17 mouse cellular contexts compared by ENCODE assay signal in genomic region chr15:77278825-77279224, GRCm38 (mm10). TPM values are rescaled to one million over a fixed set of nuclear protein-coding genes. Genes with fewer than 3 reads are reported as not detected.
DNase-seq lines count a peak whose midpoint lies in the region; ATAC-seq and TF ChIP-seq lines count a peak whose summit lies in the region.
"Had no signal": no experiment of that assay in that cellular context is flagged by ENCODE, and none has a peak within 500 bp of the region (broad histone marks: within the 10 kb centered on the region; RNA-seq: fewer than 3 reads in every experiment).

No protein-coding gene starts in this region.

- TF ChIP-seq POLR2A in myocyte (IDR thresholded peaks at IDR 0.05; ENCODE audit: insufficient read length, low read depth): no peak

- no peak for TF ChIP-seq EP300 in heart, postnatal 0 days (IDR thresholded peaks at IDR 0.05; ENCODE audit: low read depth)

- H3K27ac ChIP-seq in heart, embryonic 11.5 days (ENCODE audit: low read depth, low read length): no peak overlapping the region
- H3K27ac ChIP-seq in neural tube, embryonic 13.5 days (replicated peaks): 0 out of 2 replicates have a peak overlapping the region, but pooled peaks have one; percentile 9
- no peak overlapping the region for H3K27ac ChIP-seq in heart, postnatal 0 days (ENCODE audit: low read depth)
- no peak overlapping the region for H3K27ac ChIP-seq in forebrain, embryonic 11.5 days (ENCODE audit: low read depth, low read length)
- H3K27ac ChIP-seq: embryonic facial prominence, embryonic 15.5 days; hindbrain, embryonic 12.5 days; liver, embryonic 15.5 days; neural tube, embryonic 15.5 days had no signal

- peak; percentile 62 to 79 for DNase-seq in heart, adult 18-20 months
- DNase-seq in neural tube, embryonic 10.5 days (ENCODE audit: extremely low spot score, low spot score): no peak
- DNase-seq in heart, postnatal 0 days (ENCODE audit: low spot score): peak; percentile 32
- no peak for DNase-seq in thymus, postnatal 25 days
- DNase-seq in forebrain, embryonic 11.5 days (ENCODE audit: low spot score): no peak
- DNase-seq: adrenal gland, postnatal 36 days; B cell, adult 2 months; cerebellum, adult 8-10 months; right cerebral cortex, postnatal 4 days had no signal

- H3K4me1 ChIP-seq in heart, embryonic 11.5 days (ENCODE audit: control insufficient read depth, insufficient read depth, low read length): peaks cover 17% of the 10 kb centered on the region; the same call in 1 of the 2 replicates
- peaks cover 17% of the 10 kb centered on the region for H3K4me1 ChIP-seq in neural tube, embryonic 13.5 days (replicated peaks)
- H3K4me1 ChIP-seq in heart, postnatal 0 days (ENCODE audit: control insufficient read depth, insufficient read depth): no peaks in the 10 kb centered on the region
- no peaks in the 10 kb centered on the region for H3K4me1 ChIP-seq in forebrain, embryonic 11.5 days (replicated peaks; ENCODE audit: control insufficient read depth, insufficient read depth, low read length)
- H3K4me1 ChIP-seq: liver, embryonic 15.5 days had no signal

- no peaks in the 10 kb centered on the region for H3K9me3 ChIP-seq in heart, embryonic 11.5 days (replicated peaks; ENCODE audit: control insufficient read depth, low read length)
- H3K9me3 ChIP-seq in neural tube, embryonic 13.5 days: no peaks in the 10 kb centered on the region
- H3K9me3 ChIP-seq in heart, postnatal 0 days (replicated peaks; ENCODE audit: control insufficient read depth, low read length): no peaks in the 10 kb centered on the region
- H3K9me3 ChIP-seq in forebrain, embryonic 11.5 days (ENCODE audit: control insufficient read depth, low read length): no peaks in the 10 kb centered on the region
- H3K9me3 ChIP-seq: embryonic facial prominence, embryonic 15.5 days; hindbrain, embryonic 12.5 days; liver, embryonic 15.5 days; midbrain, embryonic 12.5 days; neural tube, embryonic 15.5 days had no signal

- H3ac ChIP-seq in myocyte (ENCODE audit: control insufficient read depth, insufficient read length): no peak overlapping the region

- peaks cover 68% of the 10 kb centered on the region for H3K79me2 ChIP-seq in myocyte (ENCODE audit: control insufficient read depth, insufficient read depth)

- no peak overlapping the region for H3K4me3 ChIP-seq in heart, embryonic 11.5 days (ENCODE audit: low read depth, low read length)
- no peak overlapping the region for H3K4me3 ChIP-seq in neural tube, embryonic 13.5 days
- H3K4me3 ChIP-seq in heart, postnatal 0 days (ENCODE audit: low read depth, low read length): no peak overlapping the region
- H3K4me3 ChIP-seq in myocyte: no peak overlapping the region
- no peak overlapping the region for H3K4me3 ChIP-seq in forebrain, embryonic 11.5 days (ENCODE audit: low read depth, low read length)
- H3K4me3 ChIP-seq: embryonic facial prominence, embryonic 15.5 days; hindbrain, embryonic 12.5 days; liver, embryonic 15.5 days; midbrain, embryonic 12.5 days; neural tube, embryonic 15.5 days had no signal

- H3K36me3 ChIP-seq in heart, embryonic 11.5 days (ENCODE audit: control insufficient read depth, insufficient read depth, low read length): no peaks in the 10 kb centered on the region
- H3K36me3 ChIP-seq in neural tube, embryonic 13.5 days: no peaks in the 10 kb centered on the region
- no peaks in the 10 kb centered on the region for H3K36me3 ChIP-seq in heart, postnatal 0 days (replicated peaks; ENCODE audit: control insufficient read depth, insufficient read depth, low read length)
- no peaks in the 10 kb centered on the region for H3K36me3 ChIP-seq in myocyte (ENCODE audit: control insufficient read depth, insufficient read depth)
- no peaks in the 10 kb centered on the region for H3K36me3 ChIP-seq in forebrain, embryonic 11.5 days (ENCODE audit: control insufficient read depth, insufficient read depth, low read length)
- H3K36me3 ChIP-seq: embryonic facial prominence, embryonic 15.5 days; hindbrain, embryonic 12.5 days; liver, embryonic 15.5 days; midbrain, embryonic 12.5 days; neural tube, embryonic 15.5 days had no signal

- no peak overlapping the region for H3K4me2 ChIP-seq in heart, embryonic 11.5 days
- no peak overlapping the region for H3K4me2 ChIP-seq in neural tube, embryonic 13.5 days
- H3K4me2 ChIP-seq in heart, postnatal 0 days (ENCODE audit: low read depth, low read length): no peak overlapping the region
- peak overlapping the region; percentile 51 for H3K4me2 ChIP-seq in myocyte (ENCODE audit: low read depth)
- H3K4me2 ChIP-seq in forebrain, embryonic 11.5 days (ENCODE audit: low read depth, low read length, severe bottlenecking): no peak overlapping the region
- H3K4me2 ChIP-seq: embryonic facial prominence, embryonic 15.5 days; hindbrain, embryonic 12.5 days; liver, embryonic 15.5 days; midbrain, embryonic 12.5 days; neural tube, embryonic 15.5 days had no signal

- ATAC-seq in heart, embryonic 11.5 days (replicated peaks; ENCODE audit: insufficient number of reproducible peaks, low FRiP score, low TSS enrichment): no peak
- ATAC-seq in neural tube, embryonic 13.5 days (ENCODE audit: low read depth): no peak
- ATAC-seq in heart, postnatal 0 days (ENCODE audit: insufficient read depth, low read depth): no peak
- no peak for ATAC-seq in forebrain, embryonic 11.5 days (replicated peaks; ENCODE audit: low FRiP score)

- 70% methylated on average over 5 of the region's 5 CpGs for WGBS in heart, embryonic 11.5 days (ENCODE audit: insufficient replicate concordance)
- WGBS in neural tube, embryonic 13.5 days: 52% methylated on average over 5 of the region's 5 CpGs
- 60% methylated on average over 5 of the region's 5 CpGs for WGBS in heart, postnatal 0 days
- WGBS in forebrain, embryonic 11.5 days: 82% methylated on average over 5 of the region's 5 CpGs

- no peak overlapping the region for H3K9ac ChIP-seq in heart, embryonic 11.5 days (ENCODE audit: low read depth, low read length)
- H3K9ac ChIP-seq in neural tube, embryonic 13.5 days: no peak overlapping the region
- no peak overlapping the region for H3K9ac ChIP-seq in heart, postnatal 0 days (replicated peaks; ENCODE audit: low read depth, low read length)
- no peak overlapping the region for H3K9ac ChIP-seq in forebrain, embryonic 11.5 days (ENCODE audit: low read length)
- H3K9ac ChIP-seq: embryonic facial prominence, embryonic 15.5 days; hindbrain, embryonic 12.5 days; liver, embryonic 15.5 days; midbrain, embryonic 12.5 days; neural tube, embryonic 15.5 days had no signal

- no peak for TF ChIP-seq CTCF in heart, postnatal 0 days (IDR thresholded peaks at IDR 0.05; ENCODE audit: low read depth)

- H3K27me3 ChIP-seq in heart, embryonic 11.5 days (ENCODE audit: control insufficient read depth, insufficient read depth, low read length): no peaks in the 10 kb centered on the region
- H3K27me3 ChIP-seq in neural tube, embryonic 13.5 days: no peaks in the 10 kb centered on the region
- no peaks in the 10 kb centered on the region for H3K27me3 ChIP-seq in heart, postnatal 0 days (ENCODE audit: control insufficient read depth, insufficient read depth, low read length)
- no peaks in the 10 kb centered on the region for H3K27me3 ChIP-seq in myocyte (ENCODE audit: control insufficient read depth, insufficient read depth, insufficient read length)
- H3K27me3 ChIP-seq in forebrain, embryonic 11.5 days (ENCODE audit: control insufficient read depth, insufficient read depth, low read length): no peaks in the 10 kb centered on the region
- H3K27me3 ChIP-seq: embryonic facial prominence, embryonic 15.5 days; hindbrain, embryonic 12.5 days; liver, embryonic 15.5 days; midbrain, embryonic 12.5 days; neural tube, embryonic 15.5 days had no signal

TF ChIP-seq in myocyte, 11 proteins besides CTCF, POLR2A, EP300 and RAD21:
- TF ChIP-seq MYOD1 (IDR thresholded peaks at IDR 0.05; ENCODE audit: control insufficient read depth in 1 of 3, insufficient read length in 2 of 3, low read depth in 2 of 3) (peak in 2 of 3 experiments; percentile 79 to 81), POLR2AphosphoS2 (IDR thresholded peaks at IDR 0.05; ENCODE audit: insufficient read length, low read depth) (no peak), E2F4 (IDR thresholded peaks at IDR 0.05; ENCODE audit: insufficient read depth) (no peak), TCF12 (IDR thresholded peaks at IDR 0.05; ENCODE audit: insufficient read depth, poor library complexity, severe bottlenecking) (peak; percentile 65), SRF (IDR thresholded peaks at IDR 0.05; ENCODE audit: control insufficient read depth, insufficient read length, low read depth) (no peak), CEBPB (IDR thresholded peaks at IDR 0.05; ENCODE audit: insufficient read depth, poor library complexity, severe bottlenecking) (no peak), TCF3 (IDR thresholded peaks at IDR 0.05; ENCODE audit: insufficient read length, low read depth) (peak; percentile 63), MYOG (IDR thresholded peaks at IDR 0.05; ENCODE audit: control insufficient read depth in 1 of 3, insufficient read depth in 1 of 3, insufficient read length in 2 of 3, low read depth in 2 of 3) (peak in 1 of 3 experiments; percentile 60), USF1 (IDR thresholded peaks at IDR 0.05; ENCODE audit: low read depth) (no peak)

RNA-seq across cellular contexts. Expression of gene Rbfox2, which starts 28.0 kb away (rescaled TPM):
- 10 to 100 TPM; 86.5 to 90.5 TPM for total RNA-seq in heart, adult 18-20 months (2021)
- polyA plus RNA-seq in heart, embryonic 11.5 days (2014; fragmentation: Nextera tagmentation; extraction: Ambion mirVana): 81.1 and 81.5 TPM in 2 replicates
- 136 and 156 TPM in 2 replicates for polyA plus RNA-seq in neural tube, embryonic 13.5 days (2015; fragmentation: Nextera tagmentation; extraction: Ambion mirVana)
- total RNA-seq in heart, postnatal 0 days (2014; rRNA removed; ENCODE audit: low replicate concordance): 143 and 151 TPM in 2 replicates
- 47.6 and 49.1 TPM in 2 replicates for polyA plus RNA-seq in heart, postnatal 0 days (2015; fragmentation: Nextera tagmentation; extraction: Ambion mirVana)
- polyA plus RNA-seq in myocyte (2012; fragmentation: generic; extraction: Trizol): 136 TPM
- 68.2 and 77.6 TPM in 2 replicates for polyA plus RNA-seq in forebrain, embryonic 11.5 days (2014; fragmentation: Nextera tagmentation; extraction: Ambion mirVana)

Comparison
In these comparisons a context has a peak if more than half of its experiments do, and no peak if none do; other contexts are left out.
1. DNase-seq: peak in heart, adult 18-20 months (2 of 2) and heart, postnatal 0 days (single experiment); none in neural tube, embryonic 10.5 days (single experiment), thymus, postnatal 25 days (single experiment) and forebrain, embryonic 11.5 days (single experiment).